ENCODE assay signal across 32 mouse cellular contexts in the genomic region with DNA sequence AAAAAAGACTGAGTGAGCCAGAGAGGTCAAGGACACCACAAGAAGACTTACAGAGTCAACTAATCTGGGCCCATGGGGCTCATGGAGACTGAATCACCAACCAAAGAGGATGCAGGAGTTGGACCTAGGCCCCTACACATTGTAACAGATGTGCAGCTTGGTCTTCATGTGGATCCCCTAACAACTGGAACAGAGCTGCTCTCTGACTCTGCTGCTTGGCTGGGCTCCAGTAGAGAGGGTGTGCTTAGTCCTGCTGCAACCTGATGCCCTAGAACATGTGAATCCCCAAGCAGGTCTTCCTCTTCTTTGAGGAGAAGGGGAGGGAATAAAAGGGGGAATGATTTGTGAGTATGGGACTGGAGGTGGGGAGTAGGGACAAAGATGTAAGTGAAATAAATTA.
DNase-seq lines count a peak whose midpoint lies in the region; ATAC-seq lines count a peak whose summit lies in the region.
"Had no signal": no experiment of that assay in that cellular context is flagged by ENCODE, and none has a peak within 500 bp of the region (broad histone marks: within the 10 kb centered on the region; RNA-seq: fewer than 3 reads in every experiment).

No protein-coding gene starts in this region.

- intact Hi-C loops in gastrocnemius, postnatal 14 days (cut with DNase I; ENCODE audit: low total_unique reads) = no loop called here

- H3K4me1 ChIP-seq in forebrain, embryonic 14.5 days (ENCODE audit: control insufficient read depth, insufficient read depth, low read length) = no peaks in the 10 kb centered on the region
- H3K4me1 ChIP-seq in forebrain, embryonic 12.5 days = peaks cover 4% of the 10 kb centered on the region; the same call in 1 of the 2 replicates
- no peaks in the 10 kb centered on the region for H3K4me1 ChIP-seq in embryonic facial prominence, embryonic 14.5 days (ENCODE audit: control insufficient read depth, insufficient read depth, low read length)
- H3K4me1 ChIP-seq: heart, embryonic 10.5 days; heart, embryonic 15.5 days; hindbrain, embryonic 12.5 days; midbrain, embryonic 13.5 days; neural tube, embryonic 13.5 days had no signal

- DNase-seq in adrenal gland, adult (ENCODE audit: inconsistent age in 2 of 2, low spot score in 1 of 2) = peak; percentile 32 to 46
- no peak for DNase-seq in adrenal gland, postnatal 10 days
- DNase-seq in forebrain, embryonic 14.5 days (ENCODE audit: low spot score) = peak; percentile 4
- DNase-seq in embryonic facial prominence, embryonic 14.5 days (ENCODE audit: low spot score) = peak; percentile 79
- peak; percentile 30 for DNase-seq in gastrocnemius, postnatal 14 days
- DNase-seq in right cerebral cortex, postnatal 4 days = no peak
- no peak for DNase-seq in spleen, adult 12 weeks (ENCODE audit: low spot score)
- DNase-seq: cerebellum, adult 18-20 months; cerebellum, postnatal 25 days; forebrain, postnatal 0 days; heart, postnatal 36 days; kidney, adult 9 months; kidney, postnatal 10 days; layer of hippocampus, adult 9-11 months; lung, postnatal 10 days; retina, postnatal 1 day; right cerebral cortex, postnatal 14 days; thymus, adult 18-20 months; thymus, postnatal 25 days had no signal

- H3K9ac ChIP-seq in forebrain, embryonic 14.5 days (ENCODE audit: low read length) = no peak overlapping the region
- H3K9ac ChIP-seq in forebrain, embryonic 12.5 days = no peak overlapping the region
- no peak overlapping the region for H3K9ac ChIP-seq in embryonic facial prominence, embryonic 14.5 days (ENCODE audit: low read depth, low read length)
- H3K9ac ChIP-seq: forebrain, postnatal 0 days; heart, embryonic 15.5 days; hindbrain, embryonic 12.5 days; midbrain, embryonic 13.5 days; neural tube, embryonic 13.5 days had no signal

- no peaks in the 10 kb centered on the region for H3K27me3 ChIP-seq in forebrain, embryonic 14.5 days (replicated peaks; ENCODE audit: control insufficient read depth, insufficient read depth, low read length)
- no peaks in the 10 kb centered on the region for H3K27me3 ChIP-seq in forebrain, embryonic 12.5 days
- no peaks in the 10 kb centered on the region for H3K27me3 ChIP-seq in embryonic facial prominence, embryonic 14.5 days (replicated peaks; ENCODE audit: control insufficient read depth, insufficient read depth, low read length)
- H3K27me3 ChIP-seq: heart, embryonic 15.5 days; hindbrain, embryonic 12.5 days; midbrain, embryonic 13.5 days; neural tube, embryonic 13.5 days; Patski had no signal

- H3K36me3 ChIP-seq in forebrain, embryonic 14.5 days (ENCODE audit: control insufficient read depth, insufficient read depth, low read length) = no peaks in the 10 kb centered on the region
- no peaks in the 10 kb centered on the region for H3K36me3 ChIP-seq in forebrain, embryonic 12.5 days (replicated peaks)
- no peaks in the 10 kb centered on the region for H3K36me3 ChIP-seq in embryonic facial prominence, embryonic 14.5 days (ENCODE audit: control insufficient read depth, insufficient read depth, low read length)
- H3K36me3 ChIP-seq: forebrain, embryonic 10.5 days; heart, embryonic 10.5 days; heart, embryonic 15.5 days; hindbrain, embryonic 12.5 days; midbrain, embryonic 13.5 days; neural tube, embryonic 13.5 days had no signal

- H3K4me2 ChIP-seq in forebrain, embryonic 14.5 days (ENCODE audit: low read length) = no peak overlapping the region
- H3K4me2 ChIP-seq in forebrain, embryonic 12.5 days = no peak overlapping the region
- no peak overlapping the region for H3K4me2 ChIP-seq in embryonic facial prominence, embryonic 14.5 days (ENCODE audit: low read depth, low read length)
- H3K4me2 ChIP-seq: heart, embryonic 15.5 days; hindbrain, embryonic 12.5 days; liver, embryonic 11.5 days; midbrain, embryonic 13.5 days; neural tube, embryonic 13.5 days had no signal

- H3K9me3 ChIP-seq in forebrain, embryonic 14.5 days (replicated peaks; ENCODE audit: control insufficient read depth, low read length) = no peaks in the 10 kb centered on the region
- no peaks in the 10 kb centered on the region for H3K9me3 ChIP-seq in forebrain, embryonic 12.5 days
- H3K9me3 ChIP-seq in embryonic facial prominence, embryonic 14.5 days (ENCODE audit: control insufficient read depth, low read length) = no peaks in the 10 kb centered on the region
- H3K9me3 ChIP-seq: forebrain, embryonic 10.5 days; heart, embryonic 10.5 days; heart, embryonic 15.5 days; hindbrain, embryonic 12.5 days; midbrain, embryonic 13.5 days; neural tube, embryonic 13.5 days had no signal

- no peak overlapping the region for H3K4me3 ChIP-seq in forebrain, embryonic 14.5 days (ENCODE audit: low read depth, low read length)
- H3K4me3 ChIP-seq in forebrain, embryonic 12.5 days (replicated peaks) = no peak overlapping the region
- no peak overlapping the region for H3K4me3 ChIP-seq in embryonic facial prominence, embryonic 14.5 days (ENCODE audit: low read depth, low read length)
- H3K4me3 ChIP-seq: forebrain, embryonic 10.5 days; heart, embryonic 10.5 days; heart, embryonic 15.5 days; hindbrain, embryonic 12.5 days; midbrain, embryonic 13.5 days; neural tube, embryonic 13.5 days had no signal

- no peak for ATAC-seq in forebrain, embryonic 14.5 days
- ATAC-seq in forebrain, embryonic 12.5 days (ENCODE audit: low FRiP score) = no peak
- peak; percentile 74; the same call in 1 of the 2 replicates for ATAC-seq in embryonic facial prominence, embryonic 14.5 days (ENCODE audit: low read depth)
- ATAC-seq: forebrain, postnatal 0 days; hindbrain, postnatal 0 days; intestine, embryonic 16.5 days; midbrain, embryonic 13.5 days; Patski had no signal

- H3K27ac ChIP-seq in forebrain, embryonic 14.5 days (ENCODE audit: low read depth, low read length) = no peak overlapping the region
- no peak overlapping the region for H3K27ac ChIP-seq in forebrain, embryonic 12.5 days
- H3K27ac ChIP-seq in embryonic facial prominence, embryonic 14.5 days (replicated peaks; ENCODE audit: low read depth, low read length) = no peak overlapping the region
- H3K27ac ChIP-seq: forebrain, embryonic 10.5 days; heart, embryonic 10.5 days; heart, embryonic 15.5 days; hindbrain, embryonic 12.5 days; hindbrain, postnatal 0 days; macrophage; midbrain, embryonic 13.5 days; neural tube, embryonic 13.5 days; stomach, postnatal 0 days had no signal

Comparison
In these comparisons a context has a peak if more than half of its experiments do, and no peak if none do; other contexts are left out.
1. DNase-seq: peak in adrenal gland, adult (2 of 2), forebrain, embryonic 14.5 days (single experiment), embryonic facial prominence, embryonic 14.5 days (single experiment) and gastrocnemius, postnatal 14 days (single experiment); none in adrenal gland, postnatal 10 days (single experiment), right cerebral cortex, postnatal 4 days (single experiment) and spleen, adult 12 weeks (single experiment).